Mouse (Mus musculus): Measurements from ENCODE around the gene Abhd6. TPM values are rescaled to one million over a fixed set of nuclear protein-coding genes. Genes with fewer than 3 reads are reported as not detected.

The Abhd6 gene
- polyA plus RNA-seq (2015; fragmentation: Nextera tagmentation; extraction: Ambion mirVana), result 40.8 and 42.7 TPM in 2 replicates

GRCm38 (mm10) chr14:8002432-8003092, at the start of gene Abhd6:
TSS of gene Abhd6 (plus strand) at chr14:8002902.

GRCm38 (mm10) chr14:7957049-7957448, 45.7 kb upstream of the Abhd6 start, which contains the start of gene Gm45521:
TSS of gene Gm45521 (plus strand) at chr14:7957288.

GRCm38 (mm10) chr14:7994271-7994767, 8.4 kb upstream of the Abhd6 start, which contains the start of gene Dnase1l3:
TSS of gene Dnase1l3 (minus strand) at chr14:7994573.

GRCm38 (mm10) chr14:8080165-8080679, 77.5 kb downstream of the Abhd6 start, which contains the start of gene Rpp14:
TSS of gene Rpp14 (plus strand) at chr14:8080367.

GRCm38 (mm10) chr14:8097978-8098686, 95.4 kb downstream of the Abhd6 start, which contains the start of gene Pxk:
TSS of gene Pxk (plus strand) at chr14:8098211.

Other genes with a start within 250 kb of the Abhd6 start
- gene Gm26661, start 211.3 kb upstream of the Abhd6 start, polyA plus RNA-seq (2015; fragmentation: Nextera tagmentation; extraction: Ambion mirVana), result 0.62 TPM in 1 of 2 replicates, not detected in the other
- 4.4 and 4.9 TPM in 2 replicates for gene Flnb, start 184.9 kb upstream of the Abhd6 start, polyA plus RNA-seq (2015; fragmentation: Nextera tagmentation; extraction: Ambion mirVana)
- gene Gm45521, start 45.6 kb upstream of the Abhd6 start, polyA plus RNA-seq (2015; fragmentation: Nextera tagmentation; extraction: Ambion mirVana), result not detected in 2 replicates
- 0.13 TPM in 1 of 2 replicates, not detected in the other for gene Dnase1l3, start 8.3 kb upstream of the Abhd6 start, polyA plus RNA-seq (2015; fragmentation: Nextera tagmentation; extraction: Ambion mirVana)
- 40.9 and 41.8 TPM in 2 replicates for gene Rpp14, start 77.5 kb downstream of the Abhd6 start, polyA plus RNA-seq (2015; fragmentation: Nextera tagmentation; extraction: Ambion mirVana)
- 57.0 and 62.8 TPM in 2 replicates for gene Pxk, start 95.3 kb downstream of the Abhd6 start, polyA plus RNA-seq (2015; fragmentation: Nextera tagmentation; extraction: Ambion mirVana)
- 308 and 312 TPM in 2 replicates for gene Pdhb, start 170.1 kb downstream of the Abhd6 start, polyA plus RNA-seq (2015; fragmentation: Nextera tagmentation; extraction: Ambion mirVana)
- gene Kctd6, start 211.2 kb downstream of the Abhd6 start, polyA plus RNA-seq (2015; fragmentation: Nextera tagmentation; extraction: Ambion mirVana), result 35.2 and 40.8 TPM in 2 replicates

Measured in neural tube, postnatal 0 days (tissue).